Mouse (Mus musculus): Measurements from ENCODE around the gene Map3k12. TPM values are rescaled to one million over a fixed set of nuclear protein-coding genes. Genes with fewer than 3 reads are reported as not detected.

The Map3k12 gene
- polyA plus RNA-seq (2014; fragmentation: Illumina TruSeq; extraction: RNeasy Lipid Tissue Mini Kit (QIAGEN cat#74804); ENCODE audit: low read depth, low replicate concordance), result 1.4 TPM

DNA sequence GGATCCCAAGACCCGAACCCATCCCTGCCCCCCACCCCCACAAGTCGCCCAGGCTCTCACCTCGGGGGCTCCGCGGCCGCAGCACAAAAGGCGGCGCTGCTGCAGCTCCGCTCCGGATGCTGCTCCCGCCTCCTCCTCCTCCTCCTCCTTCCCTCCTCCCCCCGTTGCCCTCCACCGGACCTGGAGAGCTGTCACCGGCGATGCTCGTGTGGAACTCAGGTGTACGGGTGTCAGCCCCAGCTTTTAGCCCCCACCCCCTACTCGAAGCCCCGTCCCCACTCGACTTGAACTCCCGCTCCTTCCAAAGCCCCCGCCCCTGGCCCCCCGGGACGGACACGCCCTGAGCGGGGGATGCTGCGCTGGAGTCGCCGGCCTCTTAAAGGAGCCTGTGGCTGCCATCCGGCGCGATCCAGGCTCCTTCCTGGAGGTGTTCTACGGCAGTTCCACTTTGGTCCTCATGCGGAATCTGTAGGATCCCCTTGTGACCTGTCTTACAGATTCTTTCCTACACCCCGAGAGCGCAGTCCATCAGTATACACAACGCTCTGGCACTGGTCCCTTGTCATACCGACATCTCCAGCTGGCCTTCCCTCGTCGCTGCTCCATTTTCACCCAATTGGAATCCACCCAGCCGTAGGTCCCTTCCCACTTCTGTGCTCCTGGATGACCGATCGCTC, at the start of gene Map3k12:
Gene Map3k12, minus strand, starts transcription at position 337 of the 677 bp plus-strand sequence.

DNA sequence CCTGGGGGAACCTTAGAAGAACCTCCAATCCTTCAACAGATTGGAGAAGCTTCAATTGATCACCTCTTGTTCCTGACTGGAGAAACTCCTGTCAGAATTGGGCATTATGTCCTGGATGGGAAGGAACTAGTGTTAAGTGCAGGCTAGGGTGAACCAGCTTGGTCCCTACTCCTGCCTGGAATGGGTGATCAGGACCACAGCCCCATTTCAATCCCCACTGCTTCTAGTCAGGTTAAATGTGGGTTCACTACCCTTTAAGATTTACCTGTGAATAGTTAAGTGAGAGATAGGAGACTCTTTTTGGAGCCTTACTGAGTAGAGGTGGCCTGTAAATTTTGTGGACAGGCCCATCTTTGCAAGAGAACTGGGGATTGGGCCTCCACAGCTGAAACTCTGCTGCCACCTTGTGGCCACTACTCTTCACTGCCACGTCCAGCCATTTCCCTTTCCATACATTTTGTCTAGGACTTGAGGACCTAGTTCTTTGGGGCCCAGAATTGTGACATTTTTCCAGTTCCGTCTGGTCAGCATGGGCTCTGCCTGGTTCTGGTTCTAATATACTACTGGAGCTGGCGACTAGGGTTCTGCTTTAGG, 8.1 kb upstream of the Map3k12 start, which contains the start of gene Npff:
Gene Npff, minus strand, starts transcription at position 51 of the 594 bp plus-strand sequence.

DNA sequence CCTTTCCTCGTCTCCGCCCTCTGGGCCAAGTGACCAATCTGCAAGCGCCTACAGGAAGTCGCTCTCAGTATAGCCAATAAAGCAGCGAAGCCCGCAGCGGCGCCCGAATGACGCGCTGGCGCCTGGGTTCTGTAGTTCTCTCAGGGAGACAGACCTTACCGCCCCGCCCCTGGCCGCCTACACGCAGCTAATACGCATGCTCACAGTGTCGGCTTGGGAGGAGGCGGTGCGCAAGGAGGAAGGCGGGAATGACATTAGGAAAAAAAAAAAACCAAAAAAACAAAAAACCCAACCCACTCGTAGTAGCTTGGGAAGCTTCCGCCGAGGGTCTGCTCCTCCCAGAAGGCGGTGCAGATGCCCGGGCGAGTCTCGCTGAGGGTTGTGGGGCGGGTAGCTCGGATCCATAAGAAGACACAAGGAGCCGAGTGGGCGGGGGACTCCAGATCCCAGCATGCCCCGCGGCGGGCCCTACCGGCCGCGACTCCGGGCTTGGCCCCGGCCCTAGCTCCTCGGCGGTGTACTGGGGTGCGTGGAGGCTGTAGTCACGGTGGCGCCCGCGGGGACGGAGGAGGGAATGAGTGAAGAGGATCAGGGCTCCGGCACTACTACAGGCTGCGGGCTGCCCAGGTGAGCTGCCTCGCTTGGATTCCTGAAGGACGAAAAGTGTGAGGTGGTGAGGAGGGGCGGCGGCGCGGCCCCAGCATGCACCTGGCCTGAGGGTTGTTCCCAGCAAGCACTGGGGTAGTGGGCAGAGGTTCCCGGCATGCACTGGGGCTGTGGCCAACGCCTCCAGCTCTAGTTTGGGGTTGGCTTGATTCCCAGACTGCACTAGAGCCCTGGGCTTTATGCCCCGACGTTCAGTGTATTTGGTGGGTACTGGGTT, 1.4 kb upstream of the Map3k12 start, which contains the start of gene Tarbp2:
Gene Tarbp2, plus strand, starts transcription at position 217 of the 883 bp plus-strand sequence.

DNA sequence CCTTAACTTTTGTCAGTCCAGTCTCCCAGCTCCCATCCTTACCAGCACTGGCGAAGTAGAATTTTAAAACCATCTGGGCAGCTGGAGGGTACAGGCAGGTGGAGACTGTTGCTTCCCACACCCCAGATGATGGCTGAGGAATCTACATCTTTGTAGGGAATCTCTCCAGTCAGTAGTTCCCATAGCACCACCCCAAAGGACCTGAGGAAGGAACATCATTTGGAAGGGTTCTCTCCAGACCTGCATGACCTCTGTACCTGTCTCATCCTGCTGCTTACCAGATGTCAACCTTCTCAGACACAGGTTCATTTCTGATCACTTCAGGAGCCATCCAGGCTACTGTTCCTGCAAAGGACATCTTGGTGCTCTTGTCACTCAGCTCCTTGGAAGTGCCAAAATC, 13.4 kb downstream of the Map3k12 start, which contains the start of gene Gm10337:
Gene Gm10337, plus strand, starts transcription at position 276 of the 400 bp plus-strand sequence.

DNA sequence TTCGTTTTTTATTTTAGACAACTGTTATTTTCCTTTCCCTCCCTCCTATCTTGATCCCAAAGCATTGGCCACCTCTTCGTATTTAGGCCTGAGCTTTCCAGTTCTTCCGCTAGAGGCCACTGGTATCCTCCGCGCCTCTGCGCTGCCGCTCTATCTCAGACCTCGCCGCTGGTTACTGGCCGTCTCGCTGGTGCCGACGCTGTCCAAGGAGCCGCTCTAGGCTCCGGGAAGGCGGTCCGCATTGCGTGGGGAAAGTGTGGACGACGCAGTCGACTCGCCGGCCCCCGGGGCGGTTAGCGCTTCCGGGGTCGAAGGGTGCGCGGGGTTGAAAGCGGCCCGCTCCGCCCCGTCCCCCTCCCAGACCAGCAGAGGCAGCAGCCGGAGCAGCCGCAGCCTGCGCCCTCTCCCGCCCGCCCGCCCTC, 46.7 kb downstream of the Map3k12 start, which contains the start of gene Pcbp2:
Gene Pcbp2, plus strand, starts transcription at position 357 of the 422 bp plus-strand sequence.

DNA sequence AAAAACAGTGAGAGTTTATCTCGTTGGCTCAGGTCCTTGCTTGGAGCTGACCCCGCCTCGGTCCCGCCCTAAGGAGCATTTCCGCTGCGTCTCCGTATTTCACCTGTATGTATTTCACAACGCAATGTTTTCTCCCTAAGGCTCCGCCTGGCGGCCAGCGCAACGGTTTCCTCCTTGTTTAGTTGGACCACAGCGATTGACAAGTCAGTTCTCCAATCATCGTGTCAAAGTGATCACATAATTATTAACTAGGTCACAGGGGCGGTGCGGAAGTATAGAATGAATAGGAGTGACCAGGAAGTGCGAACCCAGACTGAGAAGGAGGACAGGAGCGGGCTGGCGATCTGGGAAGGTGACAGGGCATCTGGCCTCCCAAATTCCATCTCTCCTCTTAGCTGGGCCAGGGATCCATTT, 58.0 kb downstream of the Map3k12 start, which contains the start of gene Prr13:
Gene Prr13, plus strand, starts transcription at position 125 of the 414 bp plus-strand sequence.

Other genes with a start within 250 kb of the Map3k12 start
- not detected for gene Gm9918, start 246.5 kb downstream of the Map3k12 start, polyA plus RNA-seq (2014; fragmentation: Illumina TruSeq; extraction: RNeasy Lipid Tissue Mini Kit (QIAGEN cat#74804); ENCODE audit: low read depth, low replicate concordance)
- gene Mfsd5, start 237.6 kb downstream of the Map3k12 start, polyA plus RNA-seq (2014; fragmentation: Illumina TruSeq; extraction: RNeasy Lipid Tissue Mini Kit (QIAGEN cat#74804); ENCODE audit: low read depth, low replicate concordance), result 0.20 TPM
- 5.2 TPM for gene Espl1, start 220.8 kb downstream of the Map3k12 start, polyA plus RNA-seq (2014; fragmentation: Illumina TruSeq; extraction: RNeasy Lipid Tissue Mini Kit (QIAGEN cat#74804); ENCODE audit: low read depth, low replicate concordance)
- 178 TPM for gene Pfdn5, start 190.9 kb downstream of the Map3k12 start, polyA plus RNA-seq (2014; fragmentation: Illumina TruSeq; extraction: RNeasy Lipid Tissue Mini Kit (QIAGEN cat#74804); ENCODE audit: low read depth, low replicate concordance)
- gene Myg1, start 185.4 kb downstream of the Map3k12 start, polyA plus RNA-seq (2014; fragmentation: Illumina TruSeq; extraction: RNeasy Lipid Tissue Mini Kit (QIAGEN cat#74804); ENCODE audit: low read depth, low replicate concordance), result 8.8 TPM
- gene Aaas, start 166.3 kb downstream of the Map3k12 start, polyA plus RNA-seq (2014; fragmentation: Illumina TruSeq; extraction: RNeasy Lipid Tissue Mini Kit (QIAGEN cat#74804); ENCODE audit: low read depth, low replicate concordance), result 10.5 TPM
- gene Sp7, start 149.9 kb downstream of the Map3k12 start, polyA plus RNA-seq (2014; fragmentation: Illumina TruSeq; extraction: RNeasy Lipid Tissue Mini Kit (QIAGEN cat#74804); ENCODE audit: low read depth, low replicate concordance), result 0.06 TPM
- 42.2 TPM for gene Sp1, start 110.9 kb downstream of the Map3k12 start, polyA plus RNA-seq (2014; fragmentation: Illumina TruSeq; extraction: RNeasy Lipid Tissue Mini Kit (QIAGEN cat#74804); ENCODE audit: low read depth, low replicate concordance)
- 3.7 TPM for gene Amhr2, start 71.7 kb downstream of the Map3k12 start, polyA plus RNA-seq (2014; fragmentation: Illumina TruSeq; extraction: RNeasy Lipid Tissue Mini Kit (QIAGEN cat#74804); ENCODE audit: low read depth, low replicate concordance)
- gene Prr13, start 58.0 kb downstream of the Map3k12 start, polyA plus RNA-seq (2014; fragmentation: Illumina TruSeq; extraction: RNeasy Lipid Tissue Mini Kit (QIAGEN cat#74804); ENCODE audit: low read depth, low replicate concordance), result 5.6 TPM
- 1,121 TPM for gene Pcbp2, start 46.5 kb downstream of the Map3k12 start, polyA plus RNA-seq (2014; fragmentation: Illumina TruSeq; extraction: RNeasy Lipid Tissue Mini Kit (QIAGEN cat#74804); ENCODE audit: low read depth, low replicate concordance)
- not detected for gene Gm10337, start 13.3 kb downstream of the Map3k12 start, polyA plus RNA-seq (2014; fragmentation: Illumina TruSeq; extraction: RNeasy Lipid Tissue Mini Kit (QIAGEN cat#74804); ENCODE audit: low read depth, low replicate concordance)
- gene Tarbp2, start 1.1 kb upstream of the Map3k12 start, polyA plus RNA-seq (2014; fragmentation: Illumina TruSeq; extraction: RNeasy Lipid Tissue Mini Kit (QIAGEN cat#74804); ENCODE audit: low read depth, low replicate concordance), result 7.4 TPM
- gene Npff, start 7.9 kb upstream of the Map3k12 start, polyA plus RNA-seq (2014; fragmentation: Illumina TruSeq; extraction: RNeasy Lipid Tissue Mini Kit (QIAGEN cat#74804); ENCODE audit: low read depth, low replicate concordance), result not detected
- not detected for gene Gm28047, start 108.0 kb upstream of the Map3k12 start, polyA plus RNA-seq (2014; fragmentation: Illumina TruSeq; extraction: RNeasy Lipid Tissue Mini Kit (QIAGEN cat#74804); ENCODE audit: low read depth, low replicate concordance)
- gene Atf7, start 108.4 kb upstream of the Map3k12 start, polyA plus RNA-seq (2014; fragmentation: Illumina TruSeq; extraction: RNeasy Lipid Tissue Mini Kit (QIAGEN cat#74804); ENCODE audit: low read depth, low replicate concordance), result 21.2 TPM
- 5.0 TPM for gene Atp5g2, start 155.3 kb upstream of the Map3k12 start, polyA plus RNA-seq (2014; fragmentation: Illumina TruSeq; extraction: RNeasy Lipid Tissue Mini Kit (QIAGEN cat#74804); ENCODE audit: low read depth, low replicate concordance)
- gene Calcoco1, start 205.1 kb upstream of the Map3k12 start, polyA plus RNA-seq (2014; fragmentation: Illumina TruSeq; extraction: RNeasy Lipid Tissue Mini Kit (QIAGEN cat#74804); ENCODE audit: low read depth, low replicate concordance), result 23.1 TPM

Measured in testis, adult 10 weeks (tissue).